18 mouse cellular contexts compared by ENCODE assay signal in genomic region chr2:178208186-178208600, GRCm38 (mm10).
DNase-seq lines count a peak whose midpoint lies in the region; ATAC-seq lines count a peak whose summit lies in the region.
"Had no signal": no experiment of that assay in that cellular context is flagged by ENCODE, and none has a peak within 500 bp of the region (broad histone marks: within the 10 kb centered on the region; RNA-seq: fewer than 3 reads in every experiment).

No protein-coding gene starts in this region.

- H3K27ac ChIP-seq in embryonic facial prominence, embryonic 14.5 days (replicated peaks; ENCODE audit: low read depth, low read length): no peak overlapping the region
- H3K27ac ChIP-seq in embryonic facial prominence, embryonic 10.5 days (replicated peaks): no peak overlapping the region
- H3K27ac ChIP-seq in midbrain, embryonic 11.5 days (ENCODE audit: low read depth, low read length): no peak overlapping the region
- no peak overlapping the region for H3K27ac ChIP-seq in midbrain, embryonic 15.5 days
- H3K27ac ChIP-seq in heart, embryonic 15.5 days: peak overlapping the region; percentile 74
- H3K27ac ChIP-seq: liver, embryonic 14.5 days; midbrain, embryonic 13.5 days; stomach, postnatal 0 days had no signal

- no peaks in the 10 kb centered on the region for H3K27me3 ChIP-seq in embryonic facial prominence, embryonic 14.5 days (replicated peaks; ENCODE audit: control insufficient read depth, insufficient read depth, low read length)
- no peaks in the 10 kb centered on the region for H3K27me3 ChIP-seq in embryonic facial prominence, embryonic 10.5 days (replicated peaks; ENCODE audit: low read depth, poor library complexity, severe bottlenecking)
- H3K27me3 ChIP-seq in midbrain, embryonic 11.5 days (ENCODE audit: control insufficient read depth, insufficient read depth, low read length): no peaks in the 10 kb centered on the region
- H3K27me3 ChIP-seq in midbrain, embryonic 15.5 days (replicated peaks): no peaks in the 10 kb centered on the region
- H3K27me3 ChIP-seq in heart, embryonic 15.5 days: no peaks in the 10 kb centered on the region
- H3K27me3 ChIP-seq: midbrain, embryonic 13.5 days had no signal

- H3K4me2 ChIP-seq in embryonic facial prominence, embryonic 14.5 days (ENCODE audit: low read depth, low read length): no peak overlapping the region
- no peak overlapping the region for H3K4me2 ChIP-seq in midbrain, embryonic 11.5 days
- no peak overlapping the region for H3K4me2 ChIP-seq in midbrain, embryonic 15.5 days
- H3K4me2 ChIP-seq in heart, embryonic 15.5 days: no peak overlapping the region
- H3K4me2 ChIP-seq: midbrain, embryonic 13.5 days had no signal

- peak; percentile 24 for DNase-seq in embryonic facial prominence, embryonic 14.5 days (ENCODE audit: low spot score)
- no peak for DNase-seq in embryonic facial prominence, embryonic 10.5 days (ENCODE audit: low spot score)
- peak; percentile 62 for DNase-seq in midbrain, embryonic 11.5 days (ENCODE audit: low spot score, missing footprints)
- no peak for DNase-seq in urinary bladder, postnatal 4 days (ENCODE audit: low spot score in 2 of 2)
- DNase-seq in thymus, postnatal 4 days: no peak
- DNase-seq in urinary bladder, postnatal 10 days (ENCODE audit: low spot score): no peak
- DNase-seq: cerebellum, postnatal 36 days; gastrocnemius, postnatal 14 days; kidney, adult 9 months; kidney, postnatal 36 days; left cerebral cortex, postnatal 4 days; right cerebral cortex, postnatal 14 days had no signal

- peak; percentile 22; the same call in 1 of the 2 replicates for ATAC-seq in embryonic facial prominence, embryonic 14.5 days (ENCODE audit: low read depth)
- no peak for ATAC-seq in midbrain, embryonic 11.5 days (ENCODE audit: low FRiP score)
- ATAC-seq in midbrain, embryonic 15.5 days (replicated peaks): no peak
- ATAC-seq in heart, embryonic 15.5 days (replicated peaks; ENCODE audit: insufficient number of reproducible peaks, insufficient read depth, low FRiP score, low read depth): peak; percentile 56
- ATAC-seq: forebrain, embryonic 16.5 days; midbrain, embryonic 13.5 days had no signal

- 49% methylated on average over 5 of the region's 5 CpGs for WGBS in embryonic facial prominence, embryonic 14.5 days
- 63% methylated on average over 5 of the region's 5 CpGs for WGBS in embryonic facial prominence, embryonic 10.5 days
- WGBS in midbrain, embryonic 11.5 days: 82% methylated on average over 5 of the region's 5 CpGs
- 77% methylated on average over 5 of the region's 5 CpGs for WGBS in midbrain, embryonic 15.5 days
- WGBS in heart, embryonic 15.5 days: 41% methylated on average over 5 of the region's 5 CpGs

- H3K4me1 ChIP-seq in embryonic facial prominence, embryonic 14.5 days (ENCODE audit: control insufficient read depth, insufficient read depth, low read length): no peaks in the 10 kb centered on the region
- peaks cover 10% of the 10 kb centered on the region for H3K4me1 ChIP-seq in embryonic facial prominence, embryonic 10.5 days
- no peaks in the 10 kb centered on the region for H3K4me1 ChIP-seq in midbrain, embryonic 11.5 days (ENCODE audit: control insufficient read depth, insufficient read depth, low read length)
- H3K4me1 ChIP-seq in midbrain, embryonic 15.5 days: no peaks in the 10 kb centered on the region
- H3K4me1 ChIP-seq in heart, embryonic 15.5 days (replicated peaks): peaks cover 12% of the 10 kb centered on the region
- H3K4me1 ChIP-seq: midbrain, embryonic 13.5 days had no signal

- no peak overlapping the region for H3K4me3 ChIP-seq in embryonic facial prominence, embryonic 14.5 days (ENCODE audit: low read depth, low read length)
- H3K4me3 ChIP-seq in embryonic facial prominence, embryonic 10.5 days: no peak overlapping the region
- H3K4me3 ChIP-seq in midbrain, embryonic 11.5 days (ENCODE audit: low read depth, low read length): no peak overlapping the region
- H3K4me3 ChIP-seq in midbrain, embryonic 15.5 days: no peak overlapping the region
- H3K4me3 ChIP-seq in heart, embryonic 15.5 days: no peak overlapping the region
- H3K4me3 ChIP-seq: midbrain, embryonic 13.5 days had no signal

- H3K9me3 ChIP-seq in embryonic facial prominence, embryonic 14.5 days (ENCODE audit: control insufficient read depth, low read length): no peaks in the 10 kb centered on the region
- no peaks in the 10 kb centered on the region for H3K9me3 ChIP-seq in embryonic facial prominence, embryonic 10.5 days
- H3K9me3 ChIP-seq in midbrain, embryonic 11.5 days (ENCODE audit: control insufficient read depth, low read length): no peaks in the 10 kb centered on the region
- H3K9me3 ChIP-seq in midbrain, embryonic 15.5 days: no peaks in the 10 kb centered on the region
- H3K9me3 ChIP-seq in heart, embryonic 15.5 days (replicated peaks): no peaks in the 10 kb centered on the region
- H3K9me3 ChIP-seq: midbrain, embryonic 13.5 days had no signal

- no peak overlapping the region for H3K9ac ChIP-seq in embryonic facial prominence, embryonic 14.5 days (ENCODE audit: low read depth, low read length)
- H3K9ac ChIP-seq in midbrain, embryonic 11.5 days (ENCODE audit: low read length): no peak overlapping the region
- no peak overlapping the region for H3K9ac ChIP-seq in midbrain, embryonic 15.5 days
- H3K9ac ChIP-seq in heart, embryonic 15.5 days: no peak overlapping the region
- H3K9ac ChIP-seq: liver, embryonic 14.5 days; midbrain, embryonic 13.5 days had no signal

- H3K36me3 ChIP-seq in embryonic facial prominence, embryonic 14.5 days (ENCODE audit: control insufficient read depth, insufficient read depth, low read length): no peaks in the 10 kb centered on the region
- no peaks in the 10 kb centered on the region for H3K36me3 ChIP-seq in embryonic facial prominence, embryonic 10.5 days (replicated peaks)
- no peaks in the 10 kb centered on the region for H3K36me3 ChIP-seq in midbrain, embryonic 11.5 days (ENCODE audit: control insufficient read depth, insufficient read depth, low read length)
- no peaks in the 10 kb centered on the region for H3K36me3 ChIP-seq in midbrain, embryonic 15.5 days (replicated peaks)
- H3K36me3 ChIP-seq in heart, embryonic 15.5 days: no peaks in the 10 kb centered on the region
- H3K36me3 ChIP-seq: midbrain, embryonic 13.5 days had no signal

Comparison
In these comparisons a context has a peak if more than half of its experiments do, and no peak if none do; other contexts are left out.
1. DNase-seq: peak in embryonic facial prominence, embryonic 14.5 days (single experiment) and midbrain, embryonic 11.5 days (single experiment); none in embryonic facial prominence, embryonic 10.5 days (single experiment), urinary bladder, postnatal 4 days (0 of 2), thymus, postnatal 4 days (single experiment) and urinary bladder, postnatal 10 days (single experiment).
2. ATAC-seq: peak in embryonic facial prominence, embryonic 14.5 days (single experiment) and heart, embryonic 15.5 days (single experiment); none in midbrain, embryonic 11.5 days (single experiment) and midbrain, embryonic 15.5 days (single experiment).